Mouse (Mus musculus) liver, postnatal 0 days (tissue): Measurements from ENCODE around the gene 1700123K08Rik.

Experiments used
- CTCF ChIP-seq: sonication (generic); IDR thresholded peaks from 2 replicates; pipeline ENCODE4 v1.5.1; 2016; ENCODE audit warnings: antibody characterized with exemption, low read depth
- EP300 ChIP-seq: IDR thresholded peaks from 2 replicates; pipeline ENCODE4 v1.6.1; 2016; ENCODE audit warnings: antibody characterized with exemption, low read depth, mild to moderate bottlenecking

GRCm38 (mm10) chr5:138571623-138572022, 7.1 kb upstream of the 1700123K08Rik start:
- peak; percentile 44 for TF ChIP-seq CTCF
- TF ChIP-seq EP300: no peak
